Mouse (Mus musculus) 416B (cell line): Measurements from ENCODE around the gene Clcf1.
A peak's percentile ranks its signal among the peaks of the same experiment; 100 is the strongest.
"Not testable (repeated sequence)": the region's sequence is repeated elsewhere in the genome, so short reads cannot be mapped to it uniquely, and the experiment has no call there.

Source experiments
- DNase-seq: peaks from one replicate; pipeline ENCODE4 v3.0.0; 2011; ENCODE audit warnings: low read depth

The Clcf1 gene

GRCm38 (mm10) chr19:4218293-4218692 is 4.3 kb downstream of the Clcf1 start:
- DNase-seq: no peak

DNA sequence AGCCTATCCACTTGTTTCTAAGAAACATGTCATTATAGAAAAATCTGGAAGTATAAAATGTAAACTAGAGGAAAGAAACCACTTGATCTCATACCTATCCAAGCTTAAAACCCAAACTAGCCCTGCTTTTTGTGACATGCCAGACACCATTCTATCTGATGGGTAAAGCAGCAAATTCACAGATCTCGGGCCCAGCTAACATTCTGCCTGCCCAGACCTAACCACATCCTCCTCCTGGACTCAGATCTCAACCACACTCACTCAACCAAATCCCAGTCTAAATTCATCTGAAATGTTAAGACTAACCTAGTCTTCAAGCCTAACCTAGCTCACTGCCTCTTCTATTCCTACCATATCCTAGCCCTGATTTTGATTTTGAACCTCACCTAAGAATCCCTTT is 4.7 kb downstream of the Clcf1 start:
- DNase-seq: peak; percentile 58

- DNase-seq: no peak
These were observed 5.9 kb downstream of the Clcf1 start for GRCm38 (mm10) chr19:4219943-4220342.

- DNase-seq: no peak
These were observed 6.4 kb downstream of the Clcf1 start for GRCm38 (mm10) chr19:4220416-4220815.

DNA sequence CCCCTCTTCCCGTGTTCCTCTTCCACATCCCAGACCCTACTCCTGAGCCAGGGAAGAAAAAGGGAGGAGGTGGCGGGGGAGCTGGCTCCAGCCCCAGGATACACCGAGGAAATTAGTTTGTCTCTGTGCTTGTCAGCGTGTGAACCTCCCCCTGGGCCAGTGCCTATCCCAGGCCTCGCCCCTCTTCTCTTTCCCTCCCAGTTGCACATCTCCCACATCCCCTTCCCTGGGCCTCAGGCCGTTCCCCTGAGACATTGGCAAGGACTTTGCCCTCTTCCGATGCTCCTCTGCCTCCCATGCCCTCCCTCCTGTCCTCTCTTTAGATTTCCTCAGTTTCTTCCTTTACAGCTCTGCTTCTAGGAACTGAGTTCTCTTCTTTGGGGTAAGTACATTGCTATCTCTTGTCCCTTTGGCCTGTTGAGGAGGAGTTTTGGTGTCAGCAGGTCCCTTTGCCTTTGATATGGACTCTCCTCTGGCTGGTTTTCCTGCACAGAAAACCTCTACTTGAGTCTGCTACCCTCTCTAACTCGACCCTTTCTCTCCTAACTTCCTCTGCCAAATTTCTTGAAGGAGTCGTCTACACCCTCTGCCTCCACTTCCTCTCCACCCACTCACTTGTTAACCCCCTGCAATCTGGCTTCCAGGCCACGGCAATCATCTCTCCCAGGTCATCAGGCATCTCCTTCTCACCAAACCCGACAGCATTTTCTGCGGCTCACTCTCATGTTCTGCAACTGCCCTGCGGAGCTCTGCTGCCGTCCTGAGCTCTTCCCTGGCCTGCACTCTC is 7.1 kb downstream of the Clcf1 start:
- DNase-seq: no peak

- peak; percentile 65 for DNase-seq
These were observed 8.1 kb downstream of the Clcf1 start for GRCm38 (mm10) chr19:4222165-4222564.

- no peak for DNase-seq
These were observed 12.7 kb downstream of the Clcf1 start for GRCm38 (mm10) chr19:4226779-4227178.

GRCm38 (mm10) chr19:4227446-4227845 is 13.4 kb downstream of the Clcf1 start:
- no peak for DNase-seq

GRCm38 (mm10) chr19:4227894-4228678 is 14.0 kb downstream of the Clcf1 start:
- peak; percentile 88 for DNase-seq

GRCm38 (mm10) chr19:4228891-4229290 is 14.9 kb downstream of the Clcf1 start:
- no peak for DNase-seq

DNA sequence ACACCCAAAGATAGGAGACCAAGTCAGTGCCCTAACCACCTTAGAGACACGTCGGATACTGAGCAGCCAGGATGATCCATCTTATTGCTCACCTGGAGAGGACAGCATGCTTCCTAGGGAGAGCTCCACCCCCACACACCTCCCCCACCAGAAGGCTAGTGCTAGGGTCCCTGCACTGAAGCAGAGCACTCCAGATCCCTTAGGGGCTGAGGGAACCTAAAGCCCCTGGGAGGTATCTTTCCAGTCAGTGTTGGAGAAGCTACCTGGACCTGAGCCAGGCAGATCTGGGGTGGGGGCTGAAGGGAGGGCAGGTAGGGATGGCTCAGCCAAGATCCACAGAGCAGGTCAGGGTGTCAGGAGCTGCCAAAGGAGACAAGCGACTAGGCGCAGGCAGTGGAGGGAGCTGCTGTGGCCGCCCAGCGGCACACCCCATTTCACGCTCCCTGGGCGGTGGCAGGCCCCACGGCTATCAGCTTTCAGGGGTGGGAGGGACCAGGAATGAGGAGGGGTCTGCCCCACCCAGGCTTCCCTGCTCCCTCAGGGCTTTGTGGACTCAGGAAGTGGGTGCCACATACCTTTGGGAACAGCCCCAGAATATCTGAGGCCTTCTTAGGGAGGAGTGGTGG is 15.5 kb downstream of the Clcf1 start:
- no peak for DNase-seq

DNA sequence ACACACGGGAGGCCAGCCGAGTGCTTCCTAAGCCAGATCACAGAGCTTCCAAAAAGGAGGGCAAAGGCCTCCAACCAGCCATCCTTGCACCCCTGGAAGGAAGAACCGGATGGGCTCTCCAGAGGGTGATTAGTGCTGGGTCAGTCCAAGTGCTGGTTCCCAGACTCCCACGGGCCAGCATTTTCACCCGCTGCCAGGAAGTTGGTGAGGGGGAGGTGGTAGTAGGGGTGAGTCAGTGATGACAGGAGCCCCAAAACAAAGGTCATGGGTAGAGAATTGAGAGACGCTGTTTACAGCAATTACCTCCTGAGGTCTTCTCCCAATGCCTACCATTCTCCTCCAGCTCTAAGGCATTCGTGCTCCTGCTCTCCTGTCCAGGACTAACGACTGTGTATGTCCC is 16.4 kb downstream of the Clcf1 start:
- peak; percentile 29 for DNase-seq

DNA sequence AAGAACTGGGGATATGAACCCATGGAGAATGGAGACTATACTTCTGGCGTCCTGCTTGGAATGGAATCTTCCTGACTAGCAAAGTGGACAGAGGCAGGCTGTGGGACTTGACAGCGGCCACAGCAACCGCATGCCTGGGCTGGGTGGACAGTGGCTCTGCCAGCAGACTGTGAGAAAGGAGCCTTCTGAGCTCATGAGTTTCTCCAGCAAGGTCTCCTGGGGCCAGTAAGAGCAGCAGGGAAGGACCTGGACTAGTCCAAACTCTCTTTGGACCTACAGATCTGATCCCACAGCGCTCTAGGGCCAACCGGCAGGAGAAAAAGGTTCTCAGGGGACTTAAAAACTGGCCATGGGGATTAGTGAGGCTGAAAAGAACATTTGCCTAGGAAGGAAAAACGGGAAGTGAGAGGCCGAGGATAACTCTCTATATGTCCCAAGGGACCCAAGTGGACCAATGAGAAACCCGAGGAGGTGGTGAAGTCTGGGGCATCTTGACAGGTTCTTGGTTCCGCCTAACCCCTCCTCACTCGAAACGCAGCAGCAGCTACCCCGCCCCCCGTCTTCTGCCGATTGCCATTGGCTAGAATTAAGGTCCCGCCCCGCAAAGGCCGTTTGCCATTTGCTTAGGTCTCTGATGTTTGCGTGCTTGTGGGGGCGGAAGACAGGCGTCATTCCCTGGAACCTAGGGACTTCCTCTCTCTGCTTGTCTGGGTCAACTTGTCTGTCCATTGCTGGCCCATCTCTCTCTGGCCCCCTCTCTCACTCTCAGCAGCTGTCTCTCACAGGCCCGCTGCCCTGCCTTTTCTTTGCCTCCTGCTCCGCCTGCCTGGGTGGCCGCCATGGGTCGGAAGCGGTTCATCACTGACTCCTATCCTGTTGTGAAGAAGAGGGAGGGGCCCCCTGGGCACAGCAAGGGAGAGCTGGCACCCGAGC is 17.5 kb downstream of the Clcf1 start, which contains the start of gene Pold4:
Gene Pold4, plus strand, starts transcription at position 647 of the 933 bp plus-strand sequence.
- peak; percentile 98 for DNase-seq

DNA sequence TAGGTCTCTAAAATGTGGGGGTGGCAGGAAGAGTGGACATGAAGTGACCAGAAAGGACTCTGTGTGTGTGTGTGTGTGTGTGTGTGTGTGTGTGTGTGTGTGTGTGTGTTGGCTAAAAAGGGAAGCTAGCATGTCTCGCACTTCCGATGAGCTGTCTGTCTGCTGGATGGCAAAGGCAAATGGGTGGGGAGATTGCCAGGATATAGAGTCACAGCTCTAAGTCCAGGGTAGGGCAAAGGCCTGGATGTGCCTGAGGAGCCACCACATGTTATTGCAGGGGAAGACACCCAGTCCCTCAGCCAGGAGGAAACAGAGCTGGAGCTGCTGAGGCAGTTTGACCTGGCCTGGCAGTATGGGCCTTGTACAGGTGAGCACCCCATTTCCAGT is 18.1 kb downstream of the Clcf1 start:
- DNase-seq: peak; percentile 90

DNA sequence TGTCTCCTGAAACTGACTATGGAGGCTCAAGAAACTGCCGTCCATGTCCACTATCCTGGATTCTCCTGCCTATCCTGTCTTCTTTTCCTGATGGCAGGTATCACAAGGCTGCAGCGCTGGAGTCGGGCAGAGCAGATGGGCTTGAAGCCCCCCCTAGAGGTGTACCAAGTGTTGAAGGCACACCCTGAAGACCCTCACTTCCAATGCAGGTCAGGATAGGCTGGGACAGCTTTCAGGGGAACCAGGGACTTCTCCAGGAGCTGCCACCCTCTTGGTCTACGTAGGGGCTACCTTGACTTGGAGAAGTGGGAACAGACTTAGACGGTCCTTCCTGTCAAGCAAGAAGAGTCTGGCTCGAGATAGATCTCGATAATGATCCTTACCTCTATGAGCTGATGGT is 18.6 kb downstream of the Clcf1 start:
- no peak for DNase-seq

GRCm38 (mm10) chr19:4234548-4234947 is 20.5 kb downstream of the Clcf1 start:
- DNase-seq: no peak

DNA sequence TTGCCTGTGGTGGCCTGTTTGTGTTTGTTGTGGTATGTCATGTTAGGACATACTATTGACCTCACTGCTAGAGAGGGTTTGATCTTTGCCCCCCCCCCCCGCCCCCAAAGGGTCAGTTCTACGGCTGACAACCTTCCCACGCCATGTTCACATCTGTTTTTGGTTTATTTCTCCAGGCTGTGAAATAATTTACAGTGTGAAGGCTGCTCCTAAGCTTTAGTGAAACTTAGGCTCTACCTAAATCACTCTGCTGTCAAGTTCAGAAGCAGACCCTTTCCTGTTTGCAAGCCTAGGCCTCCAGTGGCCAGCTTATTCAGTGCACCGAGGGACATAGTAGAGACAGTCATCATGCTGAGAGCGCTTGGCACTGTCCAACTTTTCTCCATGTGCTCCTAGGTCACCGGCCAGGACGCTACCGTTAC is 26.2 kb downstream of the Clcf1 start:
- DNase-seq: no peak

GRCm38 (mm10) chr19:4242416-4242815 is 28.4 kb downstream of the Clcf1 start:
- DNase-seq: peak; percentile 46

DNA sequence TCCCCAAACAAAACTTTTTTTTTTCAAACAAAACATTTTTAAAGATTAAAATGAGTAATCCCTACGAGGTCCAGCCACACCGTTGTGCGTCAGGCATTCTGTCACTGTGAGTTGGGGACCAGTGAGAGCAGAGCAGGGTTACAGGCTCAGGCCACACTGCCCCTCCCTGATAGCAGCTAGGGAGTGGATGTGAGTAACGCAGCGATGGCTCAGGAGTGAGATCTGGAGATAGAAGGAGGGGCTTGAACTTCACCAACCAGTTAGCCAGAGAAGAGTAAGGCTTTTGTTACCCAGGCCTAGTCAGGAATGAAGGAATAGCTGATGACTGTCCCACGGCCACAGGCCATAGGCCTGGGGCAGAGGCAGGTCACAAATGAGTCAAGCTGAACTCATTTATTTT is 30.7 kb downstream of the Clcf1 start:
- no peak for DNase-seq

GRCm38 (mm10) chr19:4247010-4247409 is 33.0 kb downstream of the Clcf1 start:
- peak; percentile 48 for DNase-seq

GRCm38 (mm10) chr19:4248683-4249082 is 34.6 kb downstream of the Clcf1 start:
- DNase-seq: not testable (repeated sequence)

DNA sequence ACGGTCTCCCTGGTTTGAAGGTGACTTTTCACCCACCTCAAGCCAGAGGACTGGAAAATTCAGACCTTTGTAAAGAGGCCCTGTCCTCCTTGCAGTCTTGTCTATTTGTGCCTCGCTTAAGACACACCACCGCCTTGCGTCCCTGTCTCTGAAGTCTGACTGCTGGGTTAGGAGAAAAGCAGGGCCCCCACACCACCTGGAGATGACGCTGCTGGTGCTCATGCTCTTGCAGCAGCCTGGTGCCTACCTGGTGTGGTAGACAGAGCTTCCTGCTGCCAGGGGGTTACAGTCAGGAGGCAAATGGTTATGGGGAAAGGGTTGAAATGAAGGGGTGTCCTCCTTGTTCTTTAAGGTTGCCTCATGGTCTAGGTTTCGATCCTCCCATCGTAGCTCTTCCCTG is 40.2 kb downstream of the Clcf1 start:
- DNase-seq: no peak
